Mouse (Mus musculus): ENCODE results near the gene Yipf7. TPM values are rescaled to one million over a fixed set of nuclear protein-coding genes. Genes with fewer than 3 reads are reported as not detected.

Gene Yipf7
- not detected for total RNA-seq (2022)

DNA sequence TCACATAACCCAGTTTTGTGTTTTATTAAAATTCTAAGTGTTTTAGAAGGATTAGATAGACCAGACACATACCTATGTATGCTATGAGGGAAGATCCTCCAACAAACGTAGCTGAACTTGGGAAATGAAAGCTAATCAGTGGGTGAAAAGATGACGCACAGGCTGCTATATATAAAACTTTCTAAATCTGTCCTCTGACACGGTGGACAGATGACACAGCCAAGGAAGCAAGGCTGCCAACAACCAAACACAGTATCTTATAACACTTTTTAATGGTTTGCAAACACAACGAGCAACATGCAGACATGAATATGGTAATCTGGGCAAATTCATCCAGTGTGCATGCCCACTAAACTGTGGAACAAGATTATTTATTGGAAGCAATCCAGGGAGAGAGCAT lies at the start of gene Yipf7:
Yipf7 (minus strand) TSS at position 160 of the 400 bp plus-strand sequence.
- DNase-seq: no peak

DNA sequence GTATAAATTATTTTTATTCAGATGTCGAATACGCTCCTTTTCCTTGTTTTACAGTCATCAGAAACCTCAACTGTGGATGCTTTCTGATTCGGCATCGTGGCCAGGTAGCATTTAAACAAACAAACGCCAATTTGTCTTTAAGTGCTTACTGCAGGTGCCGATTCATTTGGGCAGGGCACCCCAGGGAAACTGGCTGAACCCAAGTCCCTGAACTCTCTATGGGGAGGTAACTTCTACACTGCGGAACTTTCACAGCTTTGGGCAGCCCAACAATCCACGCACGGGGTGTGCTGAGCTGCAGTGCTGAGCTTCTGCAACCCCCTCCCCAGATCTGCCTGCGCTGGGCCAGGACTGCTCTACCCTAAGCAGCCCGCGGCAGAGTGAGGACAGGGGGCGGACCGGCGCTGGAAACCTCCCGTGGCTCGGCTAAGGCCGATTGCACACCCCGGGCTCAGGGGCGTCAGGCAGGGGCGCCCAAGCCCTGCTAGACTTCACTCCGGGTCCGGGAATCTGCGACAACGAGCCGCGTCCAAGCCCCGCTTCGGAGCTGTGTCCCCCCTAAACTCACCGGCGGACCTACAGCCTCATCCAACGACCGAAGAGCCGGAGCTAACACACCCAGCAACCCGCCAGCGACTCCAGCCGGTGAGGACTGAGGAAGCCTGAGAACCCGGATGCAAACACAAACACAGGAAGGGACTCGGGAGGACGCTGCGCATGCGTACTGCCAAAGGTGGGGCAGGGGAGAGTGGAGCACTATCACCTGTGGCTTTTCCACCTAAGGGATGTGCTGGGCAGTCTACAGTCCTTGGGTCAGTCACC lies 49.4 kb upstream of the Yipf7 start, which contains the start of gene Gnpda2:
Gnpda2 (minus strand) TSS at position 701 of the 822 bp plus-strand sequence.
- DNase-seq: peak; percentile 77

DNA sequence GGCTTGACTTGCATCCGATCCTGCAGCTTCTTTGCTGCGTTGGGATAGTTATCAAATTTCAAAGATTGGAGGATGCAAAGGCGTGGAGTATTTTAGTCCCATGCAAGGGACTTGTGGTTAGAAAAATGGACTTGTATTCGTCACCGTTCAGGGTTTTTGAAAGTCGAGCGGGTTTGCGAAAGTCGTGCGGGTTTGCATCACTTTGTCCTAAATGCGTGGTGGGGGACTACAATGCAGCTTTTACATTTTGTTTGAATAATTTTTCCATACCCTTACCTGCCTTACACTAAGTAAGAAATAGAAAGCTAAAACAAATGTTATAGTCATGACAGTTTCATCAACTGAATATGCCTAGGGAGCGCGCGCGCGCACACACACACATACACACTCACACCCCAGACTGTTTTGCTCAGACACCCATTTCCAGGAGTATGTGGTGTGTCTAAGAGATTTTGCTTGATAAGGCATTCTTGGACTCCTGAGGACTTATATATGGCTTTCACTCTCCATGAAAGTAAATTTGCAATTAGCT lies 15.0 kb upstream of the Yipf7 start:
- DNase-seq: no peak

DNA sequence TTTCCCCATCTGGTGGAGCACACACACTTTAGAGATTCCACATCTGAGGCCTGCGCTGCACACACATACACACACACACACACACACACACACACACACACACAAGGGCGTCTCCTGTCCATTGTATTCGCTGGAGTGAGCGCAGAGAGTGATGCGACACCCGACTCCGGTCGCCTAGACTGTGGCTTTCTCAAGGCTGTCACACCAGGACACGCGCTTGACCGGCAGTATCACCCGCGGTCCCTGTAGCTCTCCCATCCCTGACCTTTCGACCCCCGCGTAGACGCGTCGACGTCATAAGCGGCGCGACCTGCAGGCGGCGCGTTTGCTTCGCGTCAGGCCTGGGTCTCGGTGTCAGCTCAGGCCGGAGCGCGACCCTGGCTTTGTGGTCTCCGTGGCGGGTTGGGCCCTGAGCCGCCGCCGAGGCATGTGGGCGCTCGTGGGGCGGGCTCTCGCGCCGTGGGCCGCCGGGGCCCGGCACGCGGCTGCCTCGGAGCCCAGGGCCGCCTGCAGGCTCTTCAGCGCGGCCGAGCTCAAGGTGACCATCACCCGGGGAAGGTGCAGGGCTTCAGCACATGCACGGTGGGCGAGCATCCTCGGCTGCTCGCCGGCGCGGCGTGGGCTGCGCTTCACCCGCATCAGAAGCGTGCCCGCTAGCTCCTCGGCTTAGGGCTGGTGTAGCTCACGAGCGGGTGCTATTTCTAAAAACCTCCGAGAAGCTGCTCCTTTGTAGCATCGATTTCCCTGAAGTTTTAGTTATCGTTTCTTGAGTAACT lies 14.4 kb upstream of the Yipf7 start, which contains the start of gene Guf1:
Guf1 (plus strand) TSS at position 296 of the 776 bp plus-strand sequence.
- DNase-seq: peak; percentile 91

DNA sequence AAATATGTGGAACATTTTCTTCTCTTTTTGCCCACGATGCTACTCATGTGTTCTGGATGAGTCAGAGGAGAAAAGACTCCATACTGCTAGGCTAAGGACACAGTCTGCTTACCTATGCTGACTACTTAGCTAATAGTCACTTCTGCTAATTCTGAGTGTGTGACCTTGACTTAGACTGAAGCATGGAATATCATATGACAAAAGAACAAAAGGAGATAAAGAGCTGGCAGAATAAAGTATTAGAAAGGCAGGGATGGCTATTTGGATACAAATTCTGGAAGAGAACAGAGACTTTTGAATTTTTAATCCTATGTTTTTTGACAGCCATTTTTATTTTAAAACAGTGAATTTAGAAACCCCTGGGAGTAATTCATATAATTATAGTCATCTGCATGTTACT lies 768 bp downstream of the Yipf7 start:
- no peak for DNase-seq

DNA sequence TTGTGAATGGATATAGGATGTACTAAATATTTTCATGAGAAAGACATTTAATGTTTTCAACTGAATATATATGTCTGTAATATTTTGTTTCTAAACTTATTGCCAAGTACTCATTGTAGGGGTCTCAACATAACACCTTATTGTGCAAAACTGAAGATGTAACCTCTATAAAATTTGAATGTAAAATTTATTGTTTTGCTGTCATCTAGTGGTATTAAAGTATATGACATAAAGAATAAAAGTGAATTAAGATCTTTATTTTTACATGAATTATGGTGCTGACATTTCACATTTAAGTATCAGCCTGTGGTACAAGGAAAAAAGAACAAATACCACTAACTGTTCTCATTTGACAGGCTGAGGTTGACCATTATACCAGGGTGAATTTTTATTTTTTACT lies 18.5 kb downstream of the Yipf7 start:
- no peak for DNase-seq

DNA sequence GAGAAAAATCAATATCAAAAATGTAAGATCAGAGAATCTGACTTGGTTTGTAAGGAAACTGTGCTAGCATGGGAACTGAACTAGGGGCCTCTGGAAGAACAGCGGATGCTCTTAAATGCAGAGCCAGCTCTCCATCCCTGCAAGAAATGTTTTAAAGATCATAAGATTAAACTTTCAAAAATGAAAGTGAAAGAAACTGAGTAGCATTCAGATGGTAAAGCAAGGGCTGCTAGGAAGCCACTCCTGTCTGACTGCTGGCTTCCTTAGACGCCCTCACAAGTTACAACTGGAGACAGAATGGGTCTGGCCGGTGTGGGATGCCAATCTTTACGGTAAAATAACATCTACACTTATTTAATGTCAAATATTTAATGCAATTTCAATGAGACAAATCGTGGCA lies 20.4 kb downstream of the Yipf7 start:
- no peak for DNase-seq

DNA sequence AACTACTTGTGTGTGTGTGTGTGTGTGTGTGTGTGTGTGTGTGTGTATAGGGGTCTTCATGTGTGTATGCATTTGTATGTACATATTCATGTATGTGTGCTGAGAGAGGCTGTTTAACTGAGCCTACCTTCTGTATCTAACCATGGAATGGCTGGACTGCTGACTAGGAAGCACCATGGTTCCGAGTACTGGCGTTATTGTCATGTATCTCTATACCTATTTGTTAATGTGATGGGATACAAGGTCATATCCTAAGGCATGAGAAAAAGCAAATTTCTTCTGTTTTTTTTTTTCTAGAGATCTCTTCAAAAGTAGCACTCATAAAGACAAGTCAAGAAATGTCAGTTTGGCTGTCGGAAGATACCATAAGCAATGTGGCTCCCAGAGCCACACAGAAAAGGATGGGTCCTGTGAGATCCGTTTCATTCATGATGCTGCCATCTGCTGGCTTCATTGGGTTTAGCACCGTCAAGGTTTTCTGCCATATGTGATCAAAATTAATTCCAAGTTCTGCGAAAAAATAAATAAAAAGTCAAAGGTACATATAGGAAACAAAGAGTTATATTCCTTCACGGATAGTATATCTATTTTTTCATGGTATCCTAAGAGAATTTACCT lies 21.7 kb downstream of the Yipf7 start:
- DNase-seq: peak; percentile 5

DNA sequence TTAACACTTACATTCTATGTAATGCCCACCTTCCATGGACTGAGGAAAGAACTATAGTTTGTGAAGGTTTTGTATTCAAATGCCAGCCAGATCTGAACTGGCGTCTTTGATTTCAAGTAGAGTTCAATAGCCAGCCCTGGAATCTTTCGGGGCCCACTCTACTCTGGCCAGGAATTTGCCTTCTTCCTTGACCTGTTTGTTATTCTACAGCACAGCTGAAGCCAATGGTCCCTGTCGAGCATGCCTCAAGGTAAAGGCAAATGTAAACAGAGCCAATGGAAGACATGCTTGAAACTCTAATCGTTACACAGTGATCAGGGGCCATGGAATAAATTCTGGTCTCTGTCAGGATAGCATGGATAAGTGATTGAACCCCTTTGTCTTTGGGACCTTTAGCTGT lies 30.2 kb downstream of the Yipf7 start:
- no peak for DNase-seq

DNA sequence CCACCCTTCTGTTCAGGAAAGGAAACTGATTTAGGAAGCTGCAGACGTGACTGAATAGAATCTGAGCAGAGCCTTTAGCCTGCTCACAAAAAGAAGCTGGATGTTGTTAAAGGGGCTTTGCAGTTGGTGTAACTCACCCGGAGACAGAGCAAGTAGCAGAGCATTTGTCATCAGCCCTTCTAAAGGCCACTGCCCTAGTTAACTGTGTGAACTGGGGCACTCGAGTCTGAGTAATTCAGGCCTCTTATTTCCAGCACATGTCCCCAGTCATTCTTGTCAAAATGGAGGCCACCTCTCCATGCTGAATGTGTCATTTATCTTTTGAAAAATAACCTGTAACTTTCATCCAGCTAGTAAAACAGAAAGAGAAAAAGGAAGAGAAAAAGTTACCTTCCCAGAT lies 30.8 kb downstream of the Yipf7 start:
- peak; percentile 4 for DNase-seq

DNA sequence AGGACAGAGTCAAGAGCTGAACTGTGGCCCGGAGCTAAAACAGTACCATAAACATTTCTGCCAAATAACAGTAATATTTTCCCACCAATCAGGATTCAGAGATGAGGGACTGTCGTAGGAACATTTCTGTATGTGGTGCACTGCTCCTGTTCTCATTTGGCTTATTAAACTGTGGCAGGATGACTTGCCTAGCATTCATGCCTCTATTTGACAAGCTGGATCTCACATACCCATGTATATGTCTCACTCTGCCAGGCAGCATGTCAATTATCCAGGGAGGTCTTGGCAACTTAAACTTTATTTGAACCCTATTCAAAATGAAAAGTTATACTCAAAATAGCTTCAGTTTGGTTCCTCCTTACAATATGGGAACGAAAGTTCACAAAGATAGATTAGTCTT lies 35.4 kb downstream of the Yipf7 start:
- no peak for DNase-seq

DNA sequence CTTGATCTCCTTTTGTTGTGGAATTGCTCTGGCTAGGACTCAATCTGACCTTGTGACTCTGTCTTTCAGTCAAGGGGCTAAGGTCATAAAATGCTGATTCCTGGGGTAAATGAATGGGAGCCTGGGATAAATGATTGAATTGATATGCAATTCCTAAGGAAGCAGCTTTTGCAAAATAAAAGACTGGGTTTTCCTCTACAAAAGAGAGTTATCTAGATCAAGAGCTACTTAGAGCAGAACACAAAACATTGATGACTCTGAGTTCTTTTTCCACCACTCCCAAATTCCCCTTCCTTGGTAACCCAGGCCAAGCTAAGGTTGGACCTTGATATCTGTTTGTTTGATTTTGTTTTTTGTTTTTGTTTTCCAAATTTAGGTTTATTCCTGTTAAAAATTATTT lies 53.4 kb downstream of the Yipf7 start:
- DNase-seq: no peak

DNA sequence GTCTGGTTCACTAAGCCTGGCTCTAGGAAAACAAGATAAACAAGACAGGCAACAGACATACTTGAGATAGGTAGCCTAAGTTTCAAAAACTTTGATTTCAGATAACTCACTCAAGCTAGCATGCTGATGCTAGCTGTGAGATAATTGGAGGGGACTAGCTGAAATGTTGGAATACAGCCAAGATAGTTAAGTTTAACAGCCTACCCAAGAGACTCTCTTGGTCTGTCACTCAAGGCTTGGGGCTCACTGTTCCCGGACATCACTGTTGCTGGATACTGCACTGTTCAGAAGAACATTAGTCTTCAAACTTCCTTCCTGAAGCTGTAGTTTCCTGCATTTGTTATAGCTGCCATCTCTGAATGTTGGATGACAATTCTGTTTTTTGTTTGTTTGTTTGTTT lies 74.9 kb downstream of the Yipf7 start:
- no peak for DNase-seq

Other genes with a start within 250 kb of the Yipf7 start
- under 1 TPM; 0.43 to 0.92 (median 0.69) TPM for gene Kctd8, start 201.0 kb downstream of the Yipf7 start, total RNA-seq (2022)
- 10 to 100 TPM; 16.4 to 24.7 (median 19.5) TPM for gene Guf1, start 14.3 kb upstream of the Yipf7 start, total RNA-seq (2022)
- gene Gnpda2, start 49.7 kb upstream of the Yipf7 start, total RNA-seq (2022): 10 to 100 TPM; 22.3 to 26.9 (median 23.6) TPM

All from adrenal gland, adult 8-10 months (tissue).